Mouse (Mus musculus) heart, adult 18-20 months (tissue): ENCODE measurements around the gene Myl9. TPM values are rescaled to one million over a fixed set of nuclear protein-coding genes. Genes with fewer than 3 reads are reported as not detected.

ENCODE experiments used
- DNase-seq, 2 experiments: peaks; one replicate each; pipeline ENCODE4 v3.0.0; 2021 to 2022; ENCODE audit warnings: mixed read lengths in 1 of 2
- long read RNA-seq, 2 experiments: library from polyadenylated mRNA; stranded (forward); transcript quantifications; one replicate each; pipeline ENCODE4 v2.0.0; 2021
- total RNA-seq, 2 experiments: library from RNA; stranded (reverse); gene quantifications; 2 replicates each; pipeline ENCODE4 v1.2.3; 2021

Myl9 gene
- total RNA-seq, result 10 to 100 TPM; 70.9 to 74.6 TPM
- long read RNA-seq, experiment 1, transcript Myl9-201 (4 exons, 1,128 nt), result major isoform, 39 of 50 reads
- long read RNA-seq, experiment 1, partial matches to known transcripts, result 9 of 50 reads
- long read RNA-seq, experiment 1, other reads (novel, unspliced or antisense), result 2 of 50 reads
- long read RNA-seq, experiment 2, transcript Myl9-201 (4 exons, 1,128 nt), result major isoform, 25 of 30 reads
- long read RNA-seq, experiment 2, partial matches to known transcripts, result 4 of 30 reads
- long read RNA-seq, experiment 2, other reads (novel, unspliced or antisense), result 1 of 30 reads

DNA sequence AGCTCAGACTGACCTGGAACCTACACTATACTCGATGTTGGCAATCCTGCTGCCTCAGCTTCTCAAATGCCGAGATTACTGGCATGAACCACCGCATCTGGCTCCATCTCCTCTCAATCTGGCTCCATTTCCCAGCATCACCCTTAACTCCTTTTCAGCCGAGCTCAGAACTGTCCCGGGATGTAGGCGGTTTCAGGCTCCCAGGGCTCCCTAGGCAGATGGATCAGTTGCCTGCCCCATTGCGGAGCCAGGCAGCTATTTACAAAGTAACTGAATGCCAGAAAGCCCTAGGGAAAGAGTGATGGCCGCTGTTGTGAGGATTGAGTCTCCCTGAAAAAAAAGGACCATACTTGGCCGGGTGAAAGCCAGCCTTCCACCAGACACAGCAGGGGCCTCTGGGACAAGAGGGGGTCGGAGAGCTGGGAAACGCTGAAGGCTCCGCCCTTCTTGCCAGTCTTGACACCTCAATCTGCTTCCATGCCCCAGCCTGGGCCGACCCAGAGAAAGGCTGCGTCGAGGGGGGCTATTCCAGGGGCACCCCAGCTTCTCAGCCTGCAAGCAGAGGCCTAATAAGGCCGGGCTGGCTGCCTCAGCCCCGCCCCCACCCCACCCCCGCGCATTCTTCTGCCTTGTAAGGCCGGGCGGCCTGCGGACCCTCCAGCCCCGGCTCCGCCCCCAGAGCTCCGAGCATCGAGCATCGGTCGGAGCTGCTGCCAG is at the start of gene Myl9:
Gene Myl9 (plus strand): TSS at position 683 of the 717 bp plus-strand sequence.
- DNase-seq, result peak; percentile 59 to 60

DNA sequence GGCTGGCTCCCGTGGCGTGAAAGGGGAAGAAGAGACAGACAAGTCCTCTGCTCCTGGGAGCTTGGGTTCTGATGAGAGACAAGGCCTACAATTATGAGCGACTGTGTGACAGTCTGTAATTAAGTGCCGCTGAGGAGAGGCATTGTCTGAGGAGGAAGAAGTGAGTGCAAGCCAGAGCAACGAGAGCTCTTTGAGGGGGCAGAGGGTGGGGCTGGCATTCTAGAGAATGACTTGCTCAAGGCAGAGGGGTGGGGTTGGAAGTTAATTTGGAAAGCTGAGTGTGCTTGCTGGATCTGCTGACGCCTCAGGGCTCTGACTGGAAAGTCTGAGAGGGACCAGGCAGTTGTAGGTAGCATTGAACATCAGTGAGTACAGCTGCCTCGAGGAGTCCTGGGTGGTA is 48.9 kb upstream of the Myl9 start:
- DNase-seq, result peak in 1 of 2 experiments; percentile 47

DNA sequence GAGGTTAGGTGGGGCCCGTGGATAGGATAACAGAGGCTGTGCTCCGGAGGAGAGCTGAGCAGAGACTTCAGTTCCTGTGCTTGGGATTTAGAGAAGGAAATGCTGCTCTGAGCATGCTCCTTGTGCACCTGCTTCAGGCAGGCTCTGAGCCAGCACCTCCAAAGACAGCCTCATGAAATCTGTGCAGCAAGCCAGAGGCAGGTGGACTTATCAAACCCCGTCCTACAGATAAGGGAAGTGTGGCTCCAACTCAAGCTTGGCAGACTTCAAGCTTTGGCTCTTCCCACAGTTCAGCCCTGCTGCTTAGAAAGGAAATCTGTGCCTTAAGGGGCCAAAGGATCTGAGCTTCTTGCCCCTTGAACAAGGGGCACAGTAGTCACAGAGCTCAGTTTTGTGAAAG is 48.3 kb upstream of the Myl9 start:
- DNase-seq, result peak in 1 of 2 experiments; percentile 61

DNA sequence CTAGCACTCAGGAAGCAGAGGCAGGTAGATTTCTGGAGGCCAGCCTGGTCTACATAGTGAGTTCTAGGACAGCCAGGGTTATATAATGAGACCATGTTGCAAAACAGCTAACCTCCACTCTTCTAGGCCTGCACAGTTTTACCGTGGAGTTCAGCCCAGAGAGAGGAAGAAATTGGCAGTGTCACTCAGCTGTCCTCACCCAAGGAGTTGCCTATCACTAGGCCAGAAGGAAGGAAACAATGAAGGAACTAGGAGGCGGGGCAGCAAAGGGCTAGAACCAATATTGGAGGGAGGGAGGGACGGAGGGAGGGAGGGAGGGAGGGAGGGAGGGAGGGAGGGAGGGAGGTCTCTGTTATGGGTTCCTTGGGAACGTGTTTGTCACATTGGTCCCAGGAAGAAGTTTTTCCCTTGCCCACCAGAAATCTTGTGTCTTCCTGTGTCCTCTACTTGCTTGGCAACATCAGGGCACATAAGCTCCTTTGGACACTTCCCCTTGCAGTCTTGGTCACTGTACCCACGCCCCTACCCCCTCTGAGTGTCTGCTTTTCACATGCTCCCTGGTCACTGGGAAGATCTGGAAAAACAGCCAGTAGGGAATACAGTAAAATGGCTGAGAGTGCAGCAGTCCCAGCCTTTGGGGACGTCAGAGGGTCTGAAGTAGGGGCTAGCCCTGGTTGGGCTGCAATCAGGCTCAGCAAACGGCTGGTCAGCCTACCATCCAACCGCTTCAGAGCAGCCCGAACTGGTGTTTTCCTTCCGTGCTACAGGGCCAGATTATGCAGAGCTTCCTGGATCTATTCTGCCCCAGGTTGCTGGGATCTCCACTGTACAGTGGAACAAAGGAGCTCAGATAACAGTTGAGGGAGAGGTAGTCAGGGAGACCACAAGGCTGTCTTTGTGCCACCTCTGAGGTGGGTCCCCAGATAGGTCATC is 45.4 kb upstream of the Myl9 start:
- peak in 1 of 2 experiments; percentile 68 for DNase-seq

DNA sequence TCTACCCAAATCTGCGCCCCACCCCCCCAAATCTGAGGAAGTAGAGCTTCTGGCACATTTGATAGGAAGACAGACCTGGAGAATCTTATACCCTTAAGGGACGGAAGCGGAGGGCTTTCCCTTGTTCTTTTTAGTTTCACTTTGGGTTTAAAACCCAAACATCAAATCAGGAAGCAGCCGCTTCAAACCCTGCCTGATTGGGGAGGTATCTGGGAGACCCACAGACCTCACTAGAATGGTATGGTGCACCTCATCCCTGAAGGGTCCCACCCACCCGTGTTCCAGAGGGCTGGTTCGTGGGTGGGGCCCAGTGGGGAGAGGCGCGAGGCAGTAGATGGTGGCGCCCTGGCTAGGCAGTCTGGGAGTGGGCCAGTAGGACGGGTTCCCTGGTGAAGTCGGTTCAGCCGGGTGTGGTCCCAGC is 44.7 kb upstream of the Myl9 start:
- DNase-seq, result peak in 1 of 2 experiments; percentile 63

DNA sequence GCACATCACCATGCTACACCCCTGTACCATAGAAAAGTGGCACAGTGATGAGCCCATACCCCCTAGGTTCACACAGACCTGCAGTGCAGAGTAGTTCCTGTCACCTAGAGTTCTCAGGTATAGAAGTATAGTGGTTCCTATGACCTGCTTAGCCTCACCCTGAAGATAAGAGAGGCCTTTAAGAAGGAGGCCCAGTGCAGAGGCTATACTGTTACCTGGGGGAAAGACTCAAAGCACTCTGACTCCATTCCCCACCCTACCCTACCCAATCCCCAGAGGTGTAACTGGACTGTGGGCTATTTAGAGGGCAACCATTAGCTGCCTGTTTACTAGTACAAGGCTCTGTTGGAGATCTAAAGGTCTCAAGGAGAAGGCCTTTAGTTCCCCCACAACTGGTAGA is 43.6 kb upstream of the Myl9 start:
- no peak for DNase-seq

DNA sequence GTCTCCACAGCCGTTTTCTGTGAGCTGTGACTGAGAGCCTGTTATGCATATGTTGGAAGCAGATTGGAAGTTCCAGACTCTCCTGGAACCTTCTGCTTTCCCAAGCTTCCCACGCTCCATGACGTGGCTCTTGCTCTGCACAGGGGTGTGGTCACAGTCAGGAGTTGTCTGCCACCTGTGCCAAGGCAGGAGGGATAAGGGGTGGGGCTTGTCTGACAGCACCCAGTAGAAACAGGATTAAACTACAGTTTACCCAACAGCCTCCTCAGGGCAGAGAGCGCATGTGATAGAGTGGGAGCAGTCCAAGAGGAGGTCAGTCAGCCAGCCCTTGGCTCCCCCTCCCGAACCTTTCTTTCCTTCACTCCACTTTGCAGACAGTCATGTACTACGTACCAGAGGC is 43.1 kb upstream of the Myl9 start:
- peak; percentile 86 to 92 for DNase-seq

DNA sequence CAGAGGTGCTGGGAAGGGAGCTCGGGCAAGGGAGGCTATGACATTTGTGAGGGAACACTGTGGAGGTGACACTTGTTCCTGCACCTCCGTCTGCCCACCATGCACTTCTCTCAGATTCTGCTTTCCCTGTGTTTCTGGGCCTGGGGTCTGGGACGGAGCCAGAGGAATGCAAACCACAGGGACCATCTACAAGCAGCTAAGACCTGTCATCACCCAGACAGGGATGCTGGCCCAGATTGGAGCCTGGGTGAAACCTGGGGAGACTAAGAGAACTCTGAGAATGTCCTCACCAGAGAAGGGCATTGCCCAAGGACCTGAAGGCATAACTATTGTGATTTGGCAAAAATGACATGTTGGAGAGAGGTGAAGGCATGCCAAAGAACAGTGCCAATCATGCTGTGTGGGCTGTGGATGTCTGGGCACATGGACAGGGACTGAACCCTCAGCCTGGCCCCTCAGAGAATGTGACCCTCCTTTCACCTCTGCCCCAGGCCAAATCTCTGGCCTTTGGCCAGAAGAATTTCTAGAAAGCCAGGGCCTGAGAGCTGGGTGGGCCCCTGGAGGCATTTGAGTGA is 39.4 kb upstream of the Myl9 start:
- DNase-seq, result no peak

DNA sequence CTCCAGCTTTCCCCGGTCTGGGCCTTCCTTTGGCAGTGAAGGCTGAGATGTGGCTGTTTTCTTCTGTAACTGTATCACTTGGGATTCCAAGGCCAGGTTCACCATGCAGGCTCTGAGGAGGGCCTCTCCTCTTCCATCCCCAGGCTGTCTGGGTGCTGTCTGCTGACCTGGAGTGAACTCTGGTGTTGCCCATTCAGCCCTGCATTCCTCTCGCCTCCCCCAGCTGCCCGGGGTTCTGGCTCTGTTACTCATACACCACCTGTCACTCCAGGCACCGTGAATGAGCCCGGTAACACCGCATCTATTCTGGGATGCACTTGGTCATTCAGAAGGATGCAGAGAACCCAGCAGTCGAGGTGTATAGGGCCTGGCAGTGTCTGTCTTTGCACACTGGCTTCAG is 38.4 kb upstream of the Myl9 start:
- DNase-seq, result peak in 1 of 2 experiments; percentile 42

DNA sequence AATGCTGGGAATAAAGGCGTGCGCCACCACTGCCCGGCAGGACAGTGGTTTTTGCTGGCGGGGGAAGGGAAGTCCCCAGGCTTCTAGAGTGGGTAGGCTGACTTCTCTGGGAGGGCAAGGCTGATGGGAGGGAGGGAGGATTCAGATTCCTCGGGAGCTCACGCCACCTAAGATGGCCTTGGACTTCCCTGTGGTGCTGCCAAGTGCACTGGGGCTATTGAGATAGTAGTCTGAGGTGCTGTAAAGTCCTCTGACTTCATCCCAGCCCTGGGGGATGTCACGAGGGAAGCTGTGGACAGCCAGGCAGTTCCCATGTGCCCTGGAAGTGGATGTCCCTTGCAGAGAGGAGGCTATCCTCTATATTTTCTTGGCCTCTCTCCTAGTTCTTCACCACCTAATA is 37.2 kb upstream of the Myl9 start:
- peak; percentile 62 for DNase-seq

DNA sequence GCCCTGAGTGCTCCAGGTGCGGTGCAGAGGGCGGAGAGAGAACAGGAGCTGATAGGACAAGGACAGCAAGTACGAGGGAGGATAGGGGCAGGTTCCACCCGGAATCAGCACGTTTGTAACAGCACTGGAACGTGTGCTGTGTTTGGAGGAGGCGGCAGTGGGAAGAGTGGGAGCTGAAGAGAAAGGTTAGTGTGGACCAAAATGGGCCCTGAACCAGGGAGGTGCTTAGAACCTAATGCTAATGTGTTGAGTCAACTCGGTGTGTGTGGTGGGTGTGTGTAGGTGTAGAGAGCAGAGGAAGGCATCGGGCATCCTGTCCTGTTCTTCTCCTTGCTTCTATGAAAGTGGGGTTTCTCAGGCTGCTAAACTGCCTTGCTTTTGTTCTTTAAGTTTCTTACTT is 34.0 kb upstream of the Myl9 start:
- no peak for DNase-seq

DNA sequence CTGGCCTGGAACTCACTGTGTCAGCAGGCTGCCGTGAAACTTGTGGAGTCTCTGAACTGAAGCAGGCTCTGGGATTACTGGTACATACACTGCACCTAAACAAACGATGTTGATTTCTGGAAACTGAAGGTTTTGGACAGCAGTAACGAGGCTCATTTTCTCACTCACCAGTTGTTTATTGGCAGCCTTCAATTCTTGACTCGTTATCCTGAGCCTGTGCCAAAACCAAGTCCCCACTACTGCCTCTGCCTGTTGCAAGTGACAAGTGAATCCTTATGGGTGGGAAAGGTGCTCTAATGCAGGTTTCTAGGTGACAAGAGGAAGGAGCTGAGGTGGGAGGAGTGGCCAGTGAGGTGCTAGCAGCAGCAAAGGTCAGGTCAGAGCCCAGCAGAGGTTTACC is 33.2 kb upstream of the Myl9 start:
- no peak for DNase-seq

DNA sequence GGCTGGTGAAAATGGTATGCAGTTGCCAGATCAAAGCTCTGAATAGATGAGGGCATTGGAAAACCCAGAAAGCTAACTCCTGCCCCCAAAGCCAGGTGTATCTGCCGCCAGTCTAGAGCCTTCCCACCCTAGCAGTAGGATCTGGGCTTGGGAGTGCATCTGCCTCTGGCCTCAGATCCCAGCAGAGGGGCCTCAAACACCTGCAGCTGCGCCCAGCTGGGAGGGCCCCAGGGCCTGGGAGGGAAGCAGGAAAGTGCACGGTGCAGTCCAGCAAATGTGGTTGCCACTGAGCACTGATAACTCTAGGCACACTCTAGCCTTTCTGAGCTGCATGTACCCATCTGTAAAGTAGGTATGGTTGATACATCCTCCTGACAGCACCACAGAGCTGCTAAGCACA is 32.0 kb upstream of the Myl9 start:
- DNase-seq, result no peak

DNA sequence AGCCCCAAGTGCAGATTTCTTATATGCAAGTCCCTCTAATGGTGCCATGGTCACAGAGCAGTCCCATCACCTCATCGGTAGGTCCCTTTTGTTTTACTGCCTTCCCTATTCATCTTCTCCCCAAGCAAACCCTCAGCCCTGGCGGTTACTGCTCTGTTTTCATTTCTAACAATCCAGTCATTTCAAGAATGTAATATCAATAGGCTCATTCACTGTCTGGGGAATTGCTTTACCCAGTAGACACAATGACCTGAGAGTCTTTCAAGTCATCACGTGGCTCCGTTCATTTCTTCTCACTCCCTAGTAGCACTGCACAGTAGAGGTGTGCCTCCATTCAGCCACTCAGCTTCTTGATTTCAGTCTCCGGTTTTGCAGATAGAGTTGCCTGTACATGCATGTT is 30.8 kb upstream of the Myl9 start:
- no peak for DNase-seq

DNA sequence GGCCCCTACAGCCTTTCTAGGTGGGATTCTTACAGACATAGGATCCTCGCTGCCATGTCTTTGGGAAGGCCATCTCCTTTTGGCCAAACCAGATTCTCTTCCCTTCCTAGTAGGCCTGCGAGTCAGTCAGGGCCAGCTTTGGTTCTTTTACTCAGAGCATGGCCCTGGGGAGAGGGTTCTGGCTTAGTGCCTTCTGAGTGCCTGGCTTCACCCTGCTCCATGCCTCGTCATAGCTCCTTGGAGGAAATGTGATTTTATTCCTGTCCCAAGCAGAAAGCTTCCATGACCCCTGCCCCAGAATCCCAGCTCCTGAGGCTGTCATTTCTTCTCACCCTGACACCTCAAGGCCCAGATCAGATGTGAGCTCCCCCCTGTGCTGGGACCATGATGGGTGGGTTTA is 27.9 kb upstream of the Myl9 start:
- no peak for DNase-seq

DNA sequence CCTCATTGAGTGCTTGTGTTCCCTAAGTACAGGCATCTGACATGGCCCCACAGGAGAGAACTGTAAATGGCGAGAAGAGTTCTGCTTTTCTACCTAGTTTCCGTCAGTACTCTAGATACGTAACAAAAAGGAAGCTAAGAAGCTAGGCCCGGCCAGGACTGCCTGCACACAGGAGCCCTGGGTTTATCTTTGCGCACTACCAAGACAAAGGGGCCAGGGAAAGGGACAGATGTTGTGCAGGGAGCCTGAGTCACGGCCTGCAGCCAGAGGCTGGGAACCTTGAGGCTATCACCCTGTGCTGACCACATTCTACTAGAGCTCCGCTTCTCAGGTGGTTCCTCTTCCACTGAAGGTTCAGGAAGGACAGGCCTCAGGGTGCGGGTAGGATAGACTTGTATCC is 25.5 kb upstream of the Myl9 start:
- no peak for DNase-seq

DNA sequence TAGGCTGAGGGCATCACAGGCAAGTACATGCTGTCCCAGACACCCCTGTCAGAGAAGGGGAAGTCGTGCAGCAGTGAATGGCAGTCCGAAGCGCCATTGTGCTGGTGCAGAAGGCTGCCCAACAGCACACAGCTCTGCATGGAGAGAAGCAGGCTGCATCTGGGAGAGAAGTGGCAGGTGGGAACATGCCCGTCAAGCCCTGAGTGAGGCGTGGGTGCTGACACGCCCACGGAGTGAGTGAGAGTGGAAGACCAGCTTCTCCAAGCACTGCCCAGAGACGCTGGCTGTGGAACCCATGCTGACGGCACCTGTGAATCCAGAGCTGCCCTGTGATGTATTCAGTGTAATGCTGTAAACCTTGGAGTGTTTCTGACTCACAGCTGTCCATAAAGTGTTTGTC is 18.3 kb upstream of the Myl9 start:
- DNase-seq, result no peak

DNA sequence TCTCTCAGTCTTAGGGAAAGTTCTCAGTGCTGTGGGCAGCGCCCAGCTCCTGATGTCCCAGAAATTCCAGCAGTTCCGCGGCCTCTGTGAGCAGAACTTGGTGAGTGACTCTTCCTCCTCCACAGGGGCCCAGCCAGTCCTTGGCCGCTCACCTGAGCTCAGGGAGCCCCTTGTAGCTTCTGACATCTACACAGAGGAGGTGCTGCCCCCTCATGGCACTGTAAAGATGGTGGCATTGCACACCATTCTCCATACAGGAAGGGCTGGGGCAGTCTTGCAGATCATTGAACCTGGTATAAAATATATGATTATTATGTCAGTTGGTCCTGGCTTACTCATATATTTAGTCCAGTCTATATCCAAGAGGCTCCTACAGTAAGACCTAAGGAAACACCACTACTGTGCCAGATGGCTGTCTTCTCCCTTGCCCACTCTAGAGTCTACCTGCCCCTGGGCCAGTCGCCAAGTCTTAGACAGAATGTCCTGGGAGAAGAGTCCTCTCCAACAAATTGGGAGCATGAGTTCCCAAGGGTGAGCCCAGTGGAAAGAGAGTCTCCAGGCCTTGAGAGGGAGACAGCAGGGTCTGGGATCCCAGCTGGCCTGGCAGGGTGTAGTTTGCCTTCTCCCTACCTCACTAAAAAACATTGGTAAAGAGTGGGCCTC is 14.2 kb upstream of the Myl9 start:
- DNase-seq, result no peak

DNA sequence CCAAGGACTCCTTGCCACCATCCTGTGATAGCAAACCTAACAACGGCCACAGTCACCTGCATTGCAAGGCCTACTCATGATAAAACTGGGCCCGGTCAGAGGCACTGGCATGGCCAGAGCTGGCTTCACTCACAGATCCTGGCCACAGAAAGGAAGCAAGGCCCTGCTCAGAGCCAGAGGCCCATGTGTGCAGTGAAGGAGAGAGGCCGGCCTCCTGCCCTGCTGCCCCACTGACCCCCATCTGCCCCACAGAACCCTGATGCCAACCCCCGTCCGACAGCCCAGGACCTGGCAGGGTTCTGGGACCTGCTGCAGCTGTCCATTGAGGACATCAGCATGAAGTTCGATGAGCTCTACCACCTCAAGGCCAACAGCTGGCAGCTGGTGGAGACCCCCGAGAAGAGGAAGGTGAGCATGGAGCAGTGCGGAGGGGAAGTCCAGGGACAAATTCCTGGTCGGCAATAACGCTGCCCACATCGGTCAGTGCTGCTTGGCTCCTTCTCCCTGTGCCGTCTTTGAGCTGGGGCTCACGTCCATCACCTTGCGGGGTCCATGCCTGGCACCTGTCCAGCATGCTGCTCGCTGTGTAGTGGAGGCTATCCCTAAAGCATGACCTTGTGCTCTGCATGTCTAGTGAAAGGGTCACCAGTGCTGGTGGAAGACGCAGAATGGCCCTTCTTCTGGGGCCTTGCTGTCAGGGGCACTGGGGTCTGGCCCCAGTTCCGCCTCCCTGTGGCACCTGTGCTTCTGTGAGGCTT is 13.5 kb upstream of the Myl9 start:
- no peak for DNase-seq

DNA sequence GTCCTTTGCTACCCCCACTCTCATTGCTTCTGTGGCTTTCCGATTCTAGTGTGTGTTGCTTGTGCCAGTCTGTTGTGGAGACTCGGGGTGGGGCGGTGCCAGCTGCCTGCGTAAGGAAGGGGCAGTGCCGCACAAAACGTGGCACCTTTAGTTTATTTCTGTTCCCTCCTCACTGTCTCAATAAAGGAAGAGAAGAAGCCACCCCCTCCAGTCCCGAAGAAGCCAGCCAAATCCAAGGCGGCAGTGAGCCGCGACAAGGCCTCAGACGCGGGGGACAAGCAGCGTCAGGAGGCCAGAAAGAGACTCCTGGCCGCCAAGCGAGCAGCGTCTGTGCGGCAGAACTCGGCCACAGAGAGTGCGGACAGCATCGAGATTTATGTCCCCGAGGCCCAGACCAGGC is 12.7 kb upstream of the Myl9 start:
- DNase-seq, result no peak

DNA sequence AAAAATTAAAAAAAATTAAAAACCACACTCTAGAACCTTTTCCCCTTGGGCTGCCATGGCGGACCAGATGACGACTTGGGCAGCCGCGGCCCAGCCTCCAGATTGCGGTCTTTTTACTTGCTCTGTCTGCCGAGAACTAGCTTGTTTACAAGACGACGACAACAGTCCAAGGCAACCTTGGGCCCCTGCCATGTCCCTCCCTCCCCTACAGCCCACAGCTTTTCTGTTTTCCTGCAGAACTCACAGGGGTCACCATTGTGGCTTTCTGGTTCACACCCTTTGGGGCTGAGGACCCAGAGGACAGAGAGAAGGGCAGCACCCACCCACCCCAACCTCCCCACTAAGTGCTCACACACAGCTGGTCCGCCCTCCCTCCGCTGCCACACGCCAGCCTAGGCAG is 12.1 kb upstream of the Myl9 start:
- DNase-seq, result peak; percentile 62 to 73
